Mouse (Mus musculus) heart, adult 18-20 months (tissue): ENCODE results near the gene Fignl1. TPM values are rescaled to one million over a fixed set of nuclear protein-coding genes. Genes with fewer than 3 reads are reported as not detected.

Experiments used
- DNase-seq, 2 experiments: peaks; one replicate each; pipeline ENCODE4 v3.0.0; 2021 to 2022; ENCODE audit warnings: mixed read lengths in 1 of 2
- total RNA-seq, 2 experiments: library from RNA; stranded (reverse); gene quantifications; 2 replicates each; pipeline ENCODE4 v1.2.3; 2021

The Fignl1 gene
- total RNA-seq, 2 experiments from 2014 or later: 0.44 to 0.62 TPM

- DNase-seq: no peak
These were observed 23.4 kb upstream of the Fignl1 start for GRCm38 (mm10) chr11:11831940-11832754.

DNA sequence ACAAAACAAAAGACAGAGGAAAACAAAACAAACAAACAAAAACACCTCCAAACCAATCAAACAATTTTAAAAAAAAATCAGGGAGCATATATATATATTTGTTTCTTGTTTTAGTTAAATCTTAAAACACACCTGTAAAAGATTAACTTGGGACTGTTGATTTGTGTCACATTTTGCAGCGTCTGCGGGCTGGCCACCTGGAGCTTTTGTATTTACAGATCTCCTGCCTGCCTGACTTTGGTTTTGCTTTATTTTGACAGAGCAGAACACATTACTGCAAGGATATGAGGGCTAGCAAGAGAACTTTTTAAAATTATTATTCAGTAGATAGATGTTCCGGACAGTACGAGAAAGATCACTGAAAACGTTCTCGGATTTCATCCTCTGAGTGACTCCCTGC is 22.8 kb upstream of the Fignl1 start:
- DNase-seq: no peak

DNA sequence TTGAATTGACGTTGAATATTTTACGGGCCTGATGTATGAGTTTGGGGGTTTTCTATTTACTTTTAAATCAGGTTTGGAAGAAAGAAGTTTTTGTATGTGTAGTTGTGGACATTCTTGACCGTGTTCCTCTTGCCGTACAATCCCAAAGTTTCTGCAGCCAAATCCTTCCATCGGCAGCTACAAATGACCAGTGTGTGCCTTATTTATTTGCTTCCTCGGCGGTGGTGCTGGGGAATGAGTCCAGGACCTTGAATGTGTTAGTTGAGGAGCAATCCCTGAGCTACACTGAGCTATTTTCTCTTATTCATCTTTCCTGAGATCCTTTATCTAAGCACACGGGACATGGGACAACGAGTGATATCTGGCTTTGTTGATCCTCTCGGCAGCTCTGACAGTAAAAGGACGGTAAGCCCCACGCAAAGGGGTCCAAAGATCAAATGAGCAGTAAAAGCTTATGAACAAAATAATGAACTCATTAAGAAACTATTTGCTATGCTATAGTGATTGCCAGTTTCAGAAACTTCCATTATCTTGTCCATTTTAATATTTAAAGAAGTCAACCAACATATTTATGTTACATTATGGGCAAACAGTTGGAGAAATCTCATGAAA is 22.2 kb upstream of the Fignl1 start:
- DNase-seq: no peak

DNA sequence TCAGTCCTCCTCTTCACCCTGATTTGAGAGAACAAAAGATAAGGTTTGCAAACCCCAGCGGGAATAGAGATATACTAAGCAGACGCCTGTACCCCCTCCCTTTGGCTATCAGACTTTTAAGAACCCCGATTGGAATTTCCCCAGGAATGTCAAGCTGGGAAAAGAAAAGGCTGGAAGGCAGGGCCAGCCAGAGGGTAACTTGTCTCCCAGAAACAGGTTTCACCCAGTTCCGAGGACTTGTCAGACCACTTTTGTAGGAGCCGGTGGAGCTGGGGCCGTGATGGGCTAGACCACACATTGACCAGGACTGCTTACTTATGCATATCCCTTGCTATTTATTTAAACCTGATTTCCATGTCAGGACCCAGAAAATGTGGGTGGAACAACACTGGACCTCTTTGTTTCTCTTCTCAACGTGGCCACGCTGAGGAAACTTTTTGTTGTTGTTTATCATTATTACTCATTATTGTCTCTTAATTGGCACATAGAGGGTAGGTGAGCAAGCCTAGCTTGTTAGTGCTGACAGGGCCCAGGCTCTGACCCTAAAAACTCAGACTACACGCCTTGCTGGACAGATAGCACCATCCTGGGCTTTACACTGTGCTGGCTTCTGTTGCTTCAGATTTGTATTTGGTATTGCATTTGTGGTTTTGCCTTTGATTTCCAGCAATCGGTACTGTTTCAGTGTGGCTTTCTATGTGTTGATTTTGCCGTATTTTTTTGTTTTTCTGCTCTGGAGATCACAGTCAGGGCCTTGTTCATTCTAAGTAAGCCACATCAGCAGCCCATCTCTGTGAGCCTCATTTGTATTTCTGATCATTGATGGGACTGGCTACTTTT is 20.6 kb upstream of the Fignl1 start:
- DNase-seq: no peak

DNA sequence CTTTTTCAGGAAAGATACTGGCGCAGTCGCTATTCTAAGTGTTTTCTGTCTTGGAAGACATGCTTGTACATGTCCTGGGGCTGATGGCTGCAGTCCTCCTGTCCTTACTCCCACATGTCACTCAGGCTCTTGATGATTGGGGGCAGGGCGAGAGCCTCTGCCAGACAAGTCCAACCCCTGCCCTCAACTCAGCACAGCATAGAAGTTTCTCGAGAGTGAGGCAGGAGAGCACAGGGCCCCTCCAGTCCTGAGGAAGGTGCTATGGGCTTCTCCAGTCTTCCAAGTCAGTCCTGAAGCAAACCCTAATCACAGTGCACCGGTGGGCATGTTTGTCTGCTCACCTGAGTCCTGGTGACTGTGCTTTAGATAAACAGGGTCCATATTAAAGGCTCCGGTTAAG is 20.0 kb upstream of the Fignl1 start:
- DNase-seq: no peak

DNA sequence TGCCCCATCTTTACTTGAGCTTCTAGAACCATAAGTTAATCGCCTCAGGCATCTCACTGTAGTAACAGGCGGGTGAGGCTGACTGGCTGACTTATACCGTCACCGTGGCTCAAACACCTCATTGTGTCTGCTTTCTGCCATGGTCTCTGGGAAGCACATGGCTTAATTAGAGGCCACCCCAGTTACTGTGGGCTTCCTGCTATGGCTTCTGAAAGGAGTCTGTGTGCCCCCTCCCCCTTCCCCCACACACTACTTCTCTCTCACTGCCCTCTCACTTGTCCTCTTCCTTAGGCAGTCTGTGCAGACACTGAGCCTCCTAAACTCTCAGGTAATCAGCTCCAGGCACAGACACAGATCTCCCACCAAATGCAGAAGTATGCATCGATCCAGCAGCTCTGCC is 19.5 kb upstream of the Fignl1 start:
- no peak for DNase-seq

DNA sequence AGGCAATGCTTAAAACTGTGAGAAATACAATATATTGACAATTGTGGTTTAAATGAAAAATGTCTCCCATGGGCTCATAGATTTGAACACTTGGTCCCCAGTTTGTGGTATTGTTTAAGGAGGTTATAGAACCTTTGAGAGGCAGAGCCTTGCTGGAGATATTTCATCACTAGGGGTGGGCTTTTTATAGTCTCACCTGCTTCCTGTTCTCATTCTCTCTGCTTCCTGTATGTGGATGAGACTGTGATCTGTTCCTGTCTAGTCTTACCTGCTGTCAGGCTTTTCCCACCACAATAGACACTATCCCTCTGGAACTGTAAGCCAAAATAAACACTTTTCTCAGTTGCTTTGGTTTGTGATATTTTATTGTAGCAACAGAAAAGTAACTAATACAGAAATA is 17.7 kb upstream of the Fignl1 start:
- DNase-seq: no peak

GRCm38 (mm10) chr11:11825670-11826069 is 16.9 kb upstream of the Fignl1 start:
- no peak for DNase-seq

DNA sequence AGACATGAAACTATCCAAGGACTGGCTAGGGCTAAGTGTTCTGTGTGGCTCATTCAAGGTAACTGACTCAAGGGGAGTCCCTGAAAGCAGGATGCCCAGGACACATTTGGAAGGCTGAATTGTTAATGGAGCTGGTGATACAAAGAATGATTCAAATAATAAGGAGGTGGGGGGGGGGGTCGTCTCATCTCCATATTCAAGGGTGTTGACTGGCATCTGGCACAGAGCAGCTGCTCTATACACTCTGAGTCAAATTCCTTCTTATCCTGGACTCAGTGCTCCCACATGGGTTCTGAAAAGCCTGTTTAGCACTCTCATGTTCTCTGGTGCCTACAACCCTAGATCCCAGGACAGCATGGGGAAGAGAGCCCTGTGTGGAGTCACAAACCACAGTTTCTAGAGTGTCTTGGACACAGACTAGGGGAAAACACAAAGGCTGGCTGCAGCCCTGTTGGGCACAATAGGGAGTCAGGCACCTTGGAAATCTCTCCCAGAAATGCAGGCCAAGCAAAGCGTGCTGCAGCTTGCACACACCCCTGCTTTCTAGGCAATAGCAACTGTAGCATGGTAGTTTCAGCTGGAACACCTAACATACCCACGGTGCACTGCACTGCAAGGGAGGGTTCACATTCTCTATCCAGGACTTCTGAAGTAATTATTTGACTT is 16.3 kb upstream of the Fignl1 start:
- no peak for DNase-seq

DNA sequence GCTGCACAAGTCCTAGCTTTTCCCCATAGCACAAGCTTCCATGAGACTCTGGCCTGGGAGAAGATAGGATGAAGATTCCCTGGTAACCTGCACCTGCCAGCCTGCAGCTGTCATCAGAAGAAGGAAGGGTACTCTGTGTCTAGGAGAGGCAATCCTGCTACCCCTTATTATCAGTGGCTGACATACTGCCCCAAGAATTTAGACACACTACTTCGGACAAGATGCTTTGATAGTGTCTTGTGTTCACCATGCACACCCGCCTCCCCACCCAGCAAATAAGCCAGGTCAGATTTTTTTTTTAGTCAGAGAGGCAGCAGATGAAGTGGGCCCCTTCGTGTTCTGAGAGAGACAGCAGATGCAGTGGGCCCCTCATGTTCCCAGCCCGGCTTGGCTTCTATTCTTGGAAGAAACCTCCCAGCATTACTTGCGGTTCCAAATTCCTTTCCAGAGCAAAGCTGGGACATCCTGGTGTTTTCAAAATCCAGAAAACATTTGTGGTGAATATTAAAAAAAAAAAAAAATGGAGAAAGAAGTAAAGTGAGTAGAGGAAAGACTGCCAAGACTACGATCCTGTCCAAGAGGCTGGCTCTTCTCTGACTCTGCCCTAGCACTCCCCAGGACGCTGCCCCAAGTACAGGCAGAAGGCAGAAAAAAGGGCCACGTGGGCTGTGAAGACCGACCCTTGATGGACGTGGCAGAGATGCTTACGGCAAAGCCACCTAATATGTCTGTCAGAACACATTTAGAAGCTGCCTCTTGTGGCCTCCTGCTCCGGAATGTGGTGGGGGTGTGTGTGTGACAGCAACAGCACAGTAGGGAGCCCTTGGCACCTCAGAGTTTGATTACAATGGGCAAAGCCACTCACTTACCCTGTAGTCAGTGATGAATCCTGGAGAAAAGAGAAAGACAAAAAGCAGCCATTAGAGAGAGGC is 15.5 kb upstream of the Fignl1 start:
- DNase-seq: peak; percentile 49 to 61

DNA sequence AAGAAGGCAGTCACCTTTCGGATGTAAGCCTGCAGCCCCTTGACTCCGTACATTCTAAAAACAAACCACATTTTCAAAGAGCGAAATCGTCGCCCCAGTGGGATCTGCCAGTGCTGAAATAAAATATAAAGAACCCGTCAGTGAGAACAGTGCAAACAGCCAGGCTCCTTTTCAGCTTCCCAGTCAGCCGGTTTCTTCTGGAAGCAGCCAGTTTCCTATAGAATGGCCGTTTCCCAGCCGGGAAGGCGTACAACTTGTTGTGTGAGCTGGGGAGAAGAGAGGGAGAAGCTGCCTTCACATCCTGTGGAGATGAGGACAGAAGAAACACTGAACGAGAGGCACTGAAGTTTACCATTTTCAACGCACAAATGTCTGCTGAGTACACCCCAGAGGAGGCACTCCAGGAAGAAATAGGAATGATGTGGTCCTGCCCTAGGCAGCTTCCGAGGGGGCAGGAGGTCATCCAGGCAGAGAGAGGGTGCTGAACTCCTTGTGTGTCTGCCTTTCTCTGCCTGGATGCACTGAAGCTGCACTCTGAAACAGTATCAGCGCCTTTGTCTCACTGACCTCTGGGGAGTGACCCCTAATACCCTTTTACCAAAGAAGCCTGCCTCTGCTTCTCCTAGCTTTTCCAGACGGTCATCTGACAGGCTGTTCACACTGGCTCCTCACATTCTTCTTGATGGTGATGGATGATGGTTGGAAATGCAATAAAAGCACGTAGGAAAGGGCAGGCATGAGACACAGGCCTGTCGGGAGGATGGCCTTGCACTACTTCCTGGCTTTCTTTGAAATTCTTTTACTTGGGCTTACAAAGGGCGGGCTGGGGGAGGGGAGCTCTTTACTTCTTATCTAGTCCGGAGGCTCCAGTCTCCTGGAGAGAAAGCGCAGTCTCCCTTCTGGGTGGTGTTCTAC is 13.7 kb upstream of the Fignl1 start:
- DNase-seq: no peak

- DNase-seq: no peak
These were observed 12.7 kb upstream of the Fignl1 start for GRCm38 (mm10) chr11:11821387-11821975.

GRCm38 (mm10) chr11:11820737-11821136 is 12.0 kb upstream of the Fignl1 start:
- DNase-seq: peak; percentile 39 to 53

DNA sequence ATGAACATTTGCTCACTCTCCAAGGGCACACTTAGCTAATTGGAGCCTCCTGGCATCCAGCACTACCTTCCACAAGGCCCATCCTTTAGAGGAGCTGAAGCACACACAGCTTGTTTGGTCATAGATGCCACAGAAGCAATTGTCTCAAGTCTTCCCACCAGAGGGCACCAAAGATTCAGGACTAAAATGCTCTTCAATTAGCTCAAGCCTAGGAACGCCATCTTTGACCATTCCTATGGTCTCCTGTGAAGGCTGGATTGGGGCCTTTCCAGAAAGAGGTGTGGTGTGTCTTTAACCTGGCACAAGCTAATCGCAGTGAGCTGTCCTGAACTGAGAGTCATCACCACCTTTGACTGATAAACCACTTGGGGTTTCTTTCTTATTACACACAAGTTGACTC is 11.5 kb upstream of the Fignl1 start:
- DNase-seq: peak; percentile 87 to 91

DNA sequence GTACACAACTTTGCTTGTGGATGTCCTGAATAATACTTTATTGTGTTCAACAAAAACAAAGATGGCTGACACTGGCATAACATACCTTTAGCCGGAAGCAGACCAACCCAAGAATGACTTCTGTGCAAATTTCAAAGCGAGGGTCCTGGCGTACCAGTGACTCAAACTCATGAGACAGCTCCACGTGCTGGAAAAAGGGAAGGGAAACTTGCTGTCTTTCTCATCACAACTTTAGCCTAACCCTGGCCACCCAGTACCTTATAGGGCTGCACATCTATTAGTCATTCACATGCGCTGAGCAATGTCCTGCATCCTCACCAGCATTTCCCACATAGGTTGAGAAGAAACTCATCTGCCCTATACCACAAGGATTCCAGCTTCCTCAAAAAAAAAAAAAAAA is 10.4 kb upstream of the Fignl1 start:
- no peak for DNase-seq

- DNase-seq: no peak
These were observed 10.0 kb upstream of the Fignl1 start for GRCm38 (mm10) chr11:11818797-11819196.

DNA sequence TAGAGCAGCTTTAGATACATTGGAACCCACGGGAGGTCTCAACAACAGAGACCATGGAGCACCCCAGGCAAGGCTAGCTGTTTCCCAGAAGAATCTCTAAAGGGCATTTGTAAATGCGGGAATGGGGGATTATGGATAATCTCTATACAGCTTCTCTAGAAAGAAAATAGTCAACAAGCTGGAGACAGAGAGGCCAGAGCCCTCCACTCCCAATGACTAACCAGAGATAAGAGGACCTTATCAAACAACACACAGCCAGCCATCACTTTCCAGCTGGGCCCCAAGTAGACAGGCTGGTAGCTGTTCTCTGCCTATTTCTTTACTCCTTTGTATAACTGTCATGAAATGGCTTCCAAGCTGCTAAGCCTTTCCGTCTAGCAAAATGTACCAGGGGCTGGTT is 7.0 kb upstream of the Fignl1 start:
- DNase-seq: no peak

- peak; percentile 64 to 84 for DNase-seq
These were observed 3.2 kb upstream of the Fignl1 start for GRCm38 (mm10) chr11:11811906-11812480.

DNA sequence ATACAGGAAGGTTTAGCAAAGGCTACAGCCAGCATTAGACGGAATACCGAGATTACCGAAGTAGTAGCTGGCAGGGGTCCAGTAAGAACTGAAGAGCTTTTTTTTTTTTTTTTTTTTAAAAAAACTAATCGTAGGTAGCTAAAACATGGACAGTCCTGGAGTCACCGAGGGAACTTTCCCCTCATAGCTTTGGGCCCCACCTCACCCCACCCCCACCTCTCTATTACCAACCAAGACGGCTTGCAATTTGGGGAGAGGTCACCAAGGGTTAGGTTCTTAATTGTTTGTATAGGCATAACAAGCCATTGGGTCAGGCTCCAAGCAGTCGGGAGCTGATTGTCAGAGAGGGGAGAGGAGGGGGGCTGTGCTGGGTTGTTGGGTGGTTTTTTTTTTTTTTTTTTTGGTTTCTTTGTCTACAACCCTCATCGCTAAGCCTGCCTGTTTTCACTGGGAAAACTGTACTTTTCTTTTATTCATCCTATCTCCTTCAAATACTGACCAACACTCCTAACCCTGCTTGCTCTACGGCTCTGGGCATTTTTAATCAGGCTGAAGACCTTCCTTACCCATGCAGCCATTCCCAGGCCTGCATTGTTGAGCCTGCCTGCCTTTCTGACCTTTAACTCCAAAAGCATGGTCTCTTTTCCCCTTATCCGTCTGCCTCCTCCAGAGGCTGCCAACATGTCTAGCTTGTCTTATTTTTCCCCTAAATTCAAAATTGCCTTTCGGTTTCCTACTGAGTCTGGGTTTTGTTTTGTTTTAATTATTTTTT is 828 bp upstream of the Fignl1 start:
- no peak for DNase-seq
